Mouse (Mus musculus): Measurements from ENCODE around the gene Il22ra2.
A peak's percentile ranks its signal among the peaks of the same experiment; 100 is the strongest.

The Il22ra2 gene

DNA sequence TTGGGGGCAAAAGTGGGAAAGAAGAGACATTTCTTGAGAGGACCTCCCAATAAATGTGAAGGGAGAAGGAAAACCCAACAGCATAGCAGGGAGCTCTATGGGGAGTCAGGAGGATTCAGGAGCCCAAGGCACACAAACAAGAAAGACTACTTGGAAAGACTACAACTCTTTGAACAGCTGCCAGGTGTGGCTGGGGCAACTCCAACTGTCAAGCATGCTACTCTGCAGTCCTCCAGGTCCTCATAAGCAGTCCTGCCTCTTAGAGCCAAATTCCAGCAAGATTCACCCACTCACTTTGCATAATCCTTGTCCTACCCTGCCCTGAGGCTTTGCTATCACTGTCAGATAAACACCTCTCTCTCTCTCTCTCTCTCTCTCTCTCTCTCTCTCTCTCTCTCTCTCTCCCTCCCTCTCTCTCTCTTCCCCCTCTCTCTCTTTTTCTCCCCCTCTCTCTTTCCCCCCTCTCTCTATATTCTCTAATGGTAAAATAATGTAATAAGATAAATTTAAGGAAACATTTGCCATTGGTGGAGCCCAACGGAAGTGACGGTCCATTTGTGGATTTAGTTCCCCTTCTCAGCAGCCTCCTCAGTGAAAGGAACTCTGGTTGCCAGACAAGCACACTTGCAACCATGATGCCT, at the start of gene Il22ra2:
Gene Il22ra2, plus strand, starts transcription at position 591 of the 641 bp plus-strand sequence.
- no peak for DNase-seq (ENCODE audit: low read depth, low spot score)

DNA sequence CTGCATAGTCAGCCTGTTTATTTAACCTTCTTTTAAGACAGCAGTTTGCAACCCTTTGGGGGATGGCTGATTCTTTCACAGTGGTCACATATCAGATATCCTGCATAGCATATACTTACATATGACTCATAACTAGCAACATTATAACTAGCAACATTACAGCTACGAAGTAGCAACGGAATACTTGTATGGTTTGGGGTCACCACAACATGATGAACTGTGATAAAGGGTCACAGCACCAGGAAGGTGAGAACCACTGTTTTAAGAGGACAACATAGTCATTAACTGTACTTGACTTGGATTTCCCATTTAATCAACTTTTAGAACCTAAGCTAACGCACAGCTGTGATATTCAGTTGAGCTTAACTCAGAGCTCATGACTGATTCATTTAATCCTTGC, 44.2 kb upstream of the Il22ra2 start:
- DNase-seq (ENCODE audit: low read depth, low spot score) = no peak

DNA sequence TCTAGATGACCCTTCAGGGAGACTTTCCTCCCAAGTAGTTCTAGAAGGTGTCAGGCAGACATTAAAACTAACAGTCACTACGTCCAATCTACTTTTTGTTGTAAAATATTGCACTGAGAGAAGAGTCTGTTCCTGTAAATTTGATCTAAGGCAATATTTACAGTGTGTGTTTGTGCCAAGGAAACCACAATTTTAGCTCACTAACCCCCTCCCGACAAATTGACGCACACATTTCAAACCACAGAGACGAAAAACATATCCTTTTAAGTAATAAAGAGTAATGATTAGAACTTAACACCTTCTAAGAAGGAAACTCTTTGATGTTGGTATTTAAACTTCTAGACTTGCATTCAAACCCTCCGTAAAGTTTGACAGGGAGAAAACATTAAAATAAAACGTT, 43.8 kb upstream of the Il22ra2 start:
- no peak for DNase-seq (ENCODE audit: low read depth, low spot score)

DNA sequence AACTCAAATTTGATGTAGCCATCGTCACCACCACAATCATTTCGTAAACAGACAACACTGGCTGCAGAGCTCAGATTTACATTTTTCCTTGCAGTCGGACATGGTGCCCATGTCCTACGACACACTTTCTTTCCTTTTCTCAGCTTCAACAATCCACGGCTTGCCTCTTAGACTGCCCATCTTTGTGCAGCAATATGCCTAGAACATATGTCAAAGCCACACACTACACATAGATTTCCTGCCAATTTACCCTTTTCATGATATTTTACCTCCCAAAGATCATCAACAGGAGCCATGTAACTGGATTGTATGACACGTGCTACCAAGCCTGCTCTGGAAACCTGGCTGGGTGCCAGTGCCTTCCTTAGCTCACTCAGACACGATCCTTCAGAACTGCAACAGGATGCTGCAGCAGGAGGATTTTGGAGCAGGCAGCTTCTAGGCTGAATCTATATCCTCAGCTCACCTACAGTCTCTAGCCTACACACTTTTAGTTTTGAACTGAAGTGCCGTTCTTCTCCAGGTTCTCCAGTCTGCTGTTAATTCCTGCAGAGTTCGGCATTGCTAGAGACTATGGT, 43.3 kb upstream of the Il22ra2 start:
- DNase-seq (ENCODE audit: low read depth, low spot score) = no peak

DNA sequence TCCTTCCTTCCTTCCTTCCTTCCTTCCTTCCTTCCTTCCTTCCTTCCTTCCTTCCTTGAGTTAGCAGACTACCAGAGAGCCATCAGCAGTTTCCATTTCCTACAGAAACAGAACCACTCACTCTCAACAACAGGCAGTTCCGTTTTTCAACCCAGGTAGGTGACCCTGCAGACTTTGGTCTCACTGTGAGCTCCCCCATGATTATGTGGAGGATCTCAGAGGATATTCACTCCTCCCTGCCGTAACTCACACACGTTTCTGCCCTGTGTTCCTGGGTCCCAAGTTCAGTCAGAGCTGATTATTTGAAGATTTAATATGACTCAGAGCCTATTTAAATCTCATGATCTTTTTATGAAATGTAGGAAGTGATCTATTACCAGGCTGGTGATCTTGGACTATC, 41.1 kb upstream of the Il22ra2 start:
- DNase-seq (ENCODE audit: low read depth, low spot score) = no peak

DNA sequence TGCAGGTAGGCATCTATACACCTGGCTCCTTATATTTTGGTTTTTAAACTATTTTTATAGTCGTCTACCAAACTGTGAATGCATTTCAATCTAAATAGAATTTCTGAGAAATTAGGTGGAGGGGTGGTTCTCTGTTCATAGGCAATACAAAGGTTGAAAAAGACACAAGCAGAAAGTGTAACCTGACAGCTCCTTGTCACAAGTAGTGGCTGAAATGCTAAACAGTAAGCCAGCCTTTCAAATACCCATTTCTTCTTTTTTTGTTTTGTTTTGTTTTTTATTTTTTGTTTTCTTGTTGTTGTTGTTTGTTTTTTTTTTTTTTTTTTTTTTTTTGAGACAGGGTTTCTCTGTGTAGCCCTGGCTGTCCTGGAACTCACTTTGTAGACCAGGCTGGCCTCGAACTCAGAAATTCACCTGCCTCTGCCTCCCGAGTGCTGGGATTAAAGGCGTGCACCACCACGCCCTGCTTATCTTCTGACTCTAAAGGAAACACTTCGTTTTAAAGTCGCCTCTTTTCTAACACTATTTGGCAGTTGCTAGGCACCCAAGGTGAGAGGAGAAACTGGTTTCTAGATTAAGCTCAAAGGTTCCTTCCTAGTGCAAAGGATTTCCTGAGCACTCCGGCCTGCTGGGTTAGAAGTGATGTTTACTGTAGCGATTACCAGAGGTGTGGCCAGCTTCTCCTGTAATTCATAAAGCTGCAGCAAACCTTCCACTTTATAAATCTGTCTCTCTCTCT, 39.8 kb upstream of the Il22ra2 start:
- no peak for DNase-seq (ENCODE audit: low read depth, low spot score)

DNA sequence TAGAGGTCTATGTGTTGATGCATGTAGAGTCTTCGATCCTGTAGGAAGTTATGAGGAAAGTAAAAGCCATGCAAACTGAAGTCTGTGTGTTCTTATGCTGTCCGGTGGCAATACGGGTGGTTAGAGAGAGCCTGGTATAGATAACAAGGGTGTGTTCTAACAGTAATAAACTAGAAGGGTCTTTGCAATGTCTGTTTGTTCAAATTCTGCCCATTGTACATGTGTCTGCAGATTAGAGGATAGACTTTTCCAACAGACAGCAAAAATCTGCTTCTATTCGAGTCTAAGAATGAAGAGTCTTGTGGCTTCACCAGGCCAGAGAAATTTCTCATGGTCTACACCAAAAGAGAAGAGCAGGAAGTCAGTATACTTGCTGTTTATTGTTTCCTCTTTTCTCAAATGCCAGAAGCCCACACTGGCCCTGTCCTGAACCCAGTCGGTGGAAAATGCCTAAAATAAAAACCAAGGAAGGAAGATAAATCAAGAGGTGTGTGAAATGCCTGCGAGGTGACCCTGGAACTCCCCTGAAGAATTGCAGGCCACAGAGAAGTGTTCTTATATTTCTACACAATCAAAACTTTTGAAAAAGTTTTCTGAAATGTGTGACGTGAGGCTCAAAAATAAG, 38.9 kb upstream of the Il22ra2 start:
- no peak for DNase-seq (ENCODE audit: low read depth, low spot score)

DNA sequence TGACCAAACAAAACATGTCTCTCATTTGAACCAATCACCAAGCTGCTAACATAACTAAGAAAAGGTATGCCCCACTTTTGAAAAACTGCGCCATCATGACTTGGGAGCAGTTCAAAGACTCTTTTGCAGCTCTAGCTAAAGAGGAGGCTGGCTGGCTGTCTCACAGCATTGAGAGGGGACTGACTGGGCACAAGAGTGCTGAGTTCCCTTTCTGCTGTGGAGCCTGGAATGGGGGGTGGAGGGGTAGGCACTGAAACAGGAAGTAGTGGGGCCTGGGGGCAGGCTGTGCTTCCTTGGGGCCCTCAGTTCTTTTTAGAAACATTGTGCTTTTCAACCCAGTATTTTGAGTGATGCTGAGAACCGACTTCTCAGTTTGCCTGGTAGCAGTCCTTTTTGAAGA, 37.7 kb upstream of the Il22ra2 start:
- DNase-seq (ENCODE audit: low read depth, low spot score) = no peak

DNA sequence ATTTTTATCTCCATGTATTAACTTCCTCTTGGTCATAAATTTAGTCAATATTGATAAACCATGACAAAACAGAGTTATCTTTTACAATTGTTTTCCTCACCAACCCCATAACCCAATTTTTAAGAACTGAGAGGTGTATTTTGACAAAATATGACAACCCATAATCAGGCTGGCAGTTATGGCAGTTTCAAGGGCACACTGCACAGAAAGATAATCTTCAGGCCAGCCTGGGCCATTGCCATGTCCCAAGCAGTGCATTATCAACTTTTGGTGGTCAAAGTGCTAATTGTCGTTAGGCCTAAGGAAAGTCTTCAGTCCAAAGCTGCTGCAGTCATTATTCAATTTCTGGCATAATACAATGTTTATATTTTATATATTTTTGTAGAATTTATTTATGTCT, 37.0 kb upstream of the Il22ra2 start:
- no peak for DNase-seq (ENCODE audit: low read depth, low spot score)

DNA sequence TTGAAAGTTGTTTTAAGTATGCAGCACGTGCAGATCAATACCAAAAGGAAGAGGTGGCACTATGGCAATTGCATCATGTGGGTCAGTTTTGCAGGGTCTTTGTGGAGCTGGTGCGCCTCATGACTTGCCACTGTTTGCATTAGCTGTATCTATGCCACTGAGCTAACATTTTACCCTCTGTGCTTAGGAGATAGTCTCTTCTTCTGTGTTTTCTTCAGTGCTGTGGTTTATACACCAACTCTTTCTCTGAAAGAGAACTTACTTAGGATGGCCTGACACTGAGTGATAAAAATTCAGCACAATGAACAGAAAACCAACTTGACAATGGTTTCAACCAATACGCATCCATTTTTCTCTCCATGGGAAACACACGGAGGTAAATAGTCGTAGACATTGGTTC, 35.9 kb upstream of the Il22ra2 start:
- no peak for DNase-seq (ENCODE audit: low read depth, low spot score)

DNA sequence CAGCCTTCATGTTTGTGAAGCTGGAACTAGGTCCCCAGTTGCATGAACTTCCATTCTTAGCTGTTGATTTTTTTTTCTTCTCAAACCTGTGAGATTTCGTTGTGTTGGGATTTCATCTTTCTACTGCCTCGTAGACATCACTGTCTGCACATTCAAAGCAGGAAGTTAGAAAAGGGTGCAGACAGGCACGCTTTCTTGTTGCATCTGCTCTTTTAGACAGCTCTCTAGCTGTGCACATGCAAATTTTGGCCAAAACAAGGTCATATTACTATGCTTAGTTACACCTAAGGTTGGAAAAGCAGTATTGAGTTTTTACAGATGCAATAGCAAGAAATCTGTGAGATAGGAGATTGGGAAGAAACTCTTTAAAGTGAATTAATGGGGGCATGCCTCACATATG, 34.5 kb upstream of the Il22ra2 start:
- DNase-seq (ENCODE audit: low read depth, low spot score) = no peak

DNA sequence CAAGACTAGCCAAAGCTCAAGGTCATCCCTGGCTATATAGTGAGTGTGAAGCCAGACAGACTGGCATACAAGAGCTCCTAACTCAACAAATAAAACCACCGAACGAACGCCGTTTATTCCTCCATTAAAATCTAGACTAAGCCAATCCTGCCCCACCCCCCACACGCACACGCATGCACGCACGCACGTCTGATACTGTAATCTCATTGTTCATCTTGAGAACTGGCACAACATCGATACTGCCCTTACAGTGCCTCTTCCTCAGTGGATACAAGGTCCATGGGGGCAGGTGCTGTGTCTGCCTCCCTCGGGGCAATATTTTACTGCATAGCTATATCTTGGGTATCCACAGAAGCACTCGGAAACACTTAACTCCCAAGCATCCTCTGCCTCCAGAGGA, 32.2 kb upstream of the Il22ra2 start:
- no peak for DNase-seq (ENCODE audit: low read depth, low spot score)

DNA sequence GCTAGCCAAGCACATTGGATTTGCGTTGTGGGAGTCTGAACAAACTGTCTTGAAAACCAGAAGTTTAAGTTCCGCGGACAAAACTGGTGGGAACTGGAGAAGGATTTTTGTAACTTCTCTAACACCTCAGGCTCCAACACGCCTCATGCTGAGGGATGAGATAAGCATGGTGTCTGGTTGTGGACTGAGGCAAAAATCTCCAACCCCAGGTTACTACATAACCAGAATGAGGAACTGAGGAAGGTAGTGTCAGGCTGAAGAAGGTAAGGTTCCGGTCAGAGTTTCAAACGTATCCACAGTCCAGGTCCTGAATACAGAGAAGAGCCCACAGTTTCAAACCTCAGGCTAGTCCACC, 30.5 kb upstream of the Il22ra2 start:
- DNase-seq (ENCODE audit: low read depth, low spot score) = no peak

DNA sequence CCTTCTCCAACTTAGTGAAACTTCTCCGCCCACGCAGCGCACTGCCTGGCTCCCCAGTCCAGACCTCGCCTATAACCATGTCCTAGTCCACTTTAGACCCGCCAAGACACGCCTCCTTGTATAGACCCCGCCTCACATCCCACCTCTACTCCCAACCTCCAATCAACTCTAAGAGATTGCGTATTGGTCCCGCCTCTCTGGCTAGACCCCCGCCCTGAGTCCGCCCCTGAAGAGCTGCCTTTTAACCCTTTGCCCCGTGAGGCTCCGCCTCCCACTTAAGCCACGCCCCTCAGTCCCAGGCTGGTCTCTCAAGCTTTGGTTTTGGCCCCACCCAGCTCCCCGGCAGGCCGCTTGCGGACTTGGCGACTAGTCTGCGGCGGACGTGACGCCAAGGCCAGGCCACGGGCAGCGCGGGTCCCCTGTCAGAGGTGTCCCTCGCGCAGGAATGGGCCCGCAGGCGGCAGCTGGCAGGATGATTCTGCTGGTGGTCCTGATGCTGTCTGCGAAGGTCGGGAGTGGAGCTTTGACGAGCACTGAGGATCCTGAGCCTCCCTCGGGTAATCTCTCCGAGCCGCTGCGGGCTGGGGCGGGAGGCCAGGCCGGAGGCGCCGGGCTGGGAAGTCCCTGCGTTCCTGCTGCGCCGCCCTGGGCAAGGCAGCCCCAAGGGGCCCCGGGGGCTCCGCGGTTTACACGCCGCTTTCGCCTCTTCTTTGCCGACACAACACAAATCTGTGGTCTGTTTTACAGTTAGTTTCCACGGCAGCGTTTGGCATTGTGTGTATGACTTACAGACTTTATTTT, 30.0 kb upstream of the Il22ra2 start, which contains the start of gene Ifngr1:
Gene Ifngr1, plus strand, starts transcription at position 309 of the 801 bp plus-strand sequence.
- peak; percentile 95 for DNase-seq (ENCODE audit: low read depth, low spot score)

DNA sequence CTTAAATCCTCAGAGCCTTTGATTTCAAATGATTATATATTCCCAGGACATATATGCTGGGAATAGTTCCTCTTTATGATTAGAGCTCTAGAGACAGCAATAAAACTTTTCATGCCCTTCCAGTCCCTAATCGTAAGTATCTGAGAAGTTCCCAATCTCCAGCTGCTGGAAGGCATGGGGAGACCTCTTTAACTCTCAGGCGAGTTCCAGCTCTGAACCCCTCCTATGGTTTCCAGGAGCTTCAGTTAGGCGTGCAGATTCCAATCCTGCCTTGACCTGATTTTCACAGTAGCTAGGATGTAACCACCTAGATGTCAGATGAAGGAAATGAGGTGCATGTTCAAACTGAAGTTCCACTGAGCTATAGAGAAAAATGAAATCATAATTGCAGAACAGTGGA, 29.2 kb upstream of the Il22ra2 start:
- DNase-seq (ENCODE audit: low read depth, low spot score) = no peak

DNA sequence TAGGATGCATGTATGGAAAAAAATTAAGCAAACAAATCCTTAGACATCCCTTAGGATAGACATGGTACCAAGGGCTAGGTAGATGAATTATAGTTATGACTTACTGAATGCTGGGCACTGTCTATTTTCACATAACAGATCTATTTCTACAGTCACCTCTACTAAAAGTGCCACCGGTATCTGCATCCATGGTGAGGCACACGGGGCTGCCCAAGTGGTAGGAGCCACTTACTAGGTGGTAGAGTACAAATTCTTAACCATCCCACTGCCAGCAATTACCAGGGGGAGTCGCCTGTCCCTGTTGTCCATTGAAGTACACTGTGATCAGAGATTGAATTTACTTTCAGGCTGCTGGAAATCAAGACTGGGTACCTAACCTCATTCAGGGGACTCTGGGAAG, 28.5 kb upstream of the Il22ra2 start:
- DNase-seq (ENCODE audit: low read depth, low spot score) = no peak

DNA sequence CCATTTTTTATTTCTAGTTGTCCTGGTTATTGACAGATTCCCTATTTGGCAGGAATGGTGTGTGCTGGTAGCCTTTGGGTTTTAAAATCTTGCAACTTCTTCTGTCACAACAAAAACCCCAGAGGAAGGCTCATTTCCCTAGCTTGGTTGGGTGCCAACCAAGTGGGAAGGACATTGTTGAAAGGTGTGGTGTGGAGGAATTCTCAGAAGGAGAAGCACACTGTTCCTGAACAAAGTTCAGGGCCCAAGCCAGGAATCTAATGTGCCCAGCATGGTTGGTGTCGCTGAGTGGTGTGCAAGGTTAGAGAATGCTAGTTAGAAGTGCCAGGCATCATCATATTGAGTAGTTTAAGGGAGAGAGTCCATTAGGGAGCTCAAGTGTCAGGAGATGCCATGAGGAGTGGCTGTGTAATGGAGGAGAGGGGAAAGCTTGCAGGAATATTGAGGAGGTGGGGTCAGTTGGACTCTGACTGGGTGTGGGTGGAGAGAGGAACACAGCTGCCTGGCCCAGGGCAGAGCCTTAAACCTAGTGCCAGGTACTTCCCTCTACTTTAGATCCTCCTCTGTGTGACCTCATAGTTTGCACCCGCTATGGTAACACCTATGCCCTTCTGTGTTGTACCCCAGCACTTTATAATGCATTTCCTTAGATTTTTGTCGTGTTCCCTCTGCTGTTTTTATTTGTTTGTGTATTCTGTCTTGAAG, 27.4 kb upstream of the Il22ra2 start:
- DNase-seq (ENCODE audit: low read depth, low spot score) = no peak

DNA sequence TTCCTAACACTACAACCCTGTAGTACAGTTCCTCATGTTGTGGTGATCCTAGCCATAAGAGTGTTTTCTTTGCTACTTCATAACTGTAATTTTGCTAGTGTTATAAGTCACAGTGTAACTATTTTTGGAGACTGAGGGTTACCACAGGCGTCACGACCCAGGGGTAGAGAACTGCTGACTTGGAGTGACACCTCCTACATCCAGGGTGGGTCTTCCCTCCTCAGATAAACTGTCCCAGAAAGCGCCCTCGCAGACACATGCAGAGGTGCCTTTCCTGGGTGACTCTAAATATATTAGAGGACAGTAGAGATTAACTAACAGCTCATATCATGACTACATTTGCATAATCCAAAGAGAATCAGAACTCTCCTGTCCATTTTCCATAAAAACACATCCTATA, 24.9 kb upstream of the Il22ra2 start:
- no peak for DNase-seq (ENCODE audit: low read depth, low spot score)

DNA sequence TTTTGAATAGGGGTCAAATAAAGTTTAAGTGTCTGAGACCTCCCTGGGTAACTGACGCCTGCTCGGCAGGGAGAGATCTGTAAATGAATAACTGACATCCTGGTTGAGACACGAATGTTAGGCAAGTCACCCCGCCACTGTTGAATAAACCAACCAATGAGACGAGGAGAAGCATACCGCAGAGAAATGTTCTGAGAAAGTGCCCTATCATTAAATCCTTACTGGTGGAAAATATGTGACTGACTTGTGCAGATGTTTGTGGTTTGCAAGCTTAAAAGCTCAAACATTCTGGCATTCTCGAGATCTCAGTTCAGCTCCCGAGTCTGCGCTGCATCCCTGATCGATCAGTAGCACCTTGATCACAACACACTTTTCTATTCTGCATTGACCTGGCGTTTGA, 23.7 kb upstream of the Il22ra2 start:
- no peak for DNase-seq (ENCODE audit: low read depth, low spot score)

DNA sequence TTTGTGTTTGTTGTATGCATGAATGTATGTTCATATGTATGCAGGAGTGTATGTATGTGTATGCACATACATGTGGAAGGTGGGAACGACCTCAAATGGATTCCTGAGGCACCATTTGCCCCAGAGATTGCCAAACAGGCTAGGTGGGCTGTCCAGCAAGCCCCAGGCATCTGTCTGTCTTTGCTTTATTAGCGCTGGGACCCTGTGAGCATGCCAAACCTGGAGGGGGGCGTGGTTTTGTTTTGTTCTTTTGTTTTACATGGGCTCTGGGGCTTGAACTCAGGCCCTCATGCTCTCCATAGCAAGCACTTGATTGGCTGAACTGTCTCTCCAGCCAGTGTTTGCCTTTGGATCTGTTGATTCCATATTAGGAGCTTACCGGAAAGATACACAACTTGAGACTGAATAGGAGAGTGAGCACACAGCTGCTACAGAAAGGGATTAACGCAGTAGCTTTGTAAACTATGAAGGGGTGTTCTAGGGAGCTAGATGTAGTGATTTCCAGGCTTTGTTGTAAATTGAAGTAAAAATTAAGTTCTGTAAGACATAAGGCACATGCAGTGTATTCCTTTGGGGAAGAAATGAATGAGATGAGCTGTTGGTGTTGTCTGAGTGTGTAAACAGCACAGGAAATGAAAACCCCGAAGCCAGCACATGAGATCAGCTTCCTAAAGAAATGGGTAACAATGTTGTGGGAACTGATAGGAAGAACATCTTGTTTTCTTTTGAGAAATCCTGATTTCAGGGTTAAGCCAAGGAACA, 22.3 kb upstream of the Il22ra2 start:
- DNase-seq (ENCODE audit: low read depth, low spot score) = no peak

DNA sequence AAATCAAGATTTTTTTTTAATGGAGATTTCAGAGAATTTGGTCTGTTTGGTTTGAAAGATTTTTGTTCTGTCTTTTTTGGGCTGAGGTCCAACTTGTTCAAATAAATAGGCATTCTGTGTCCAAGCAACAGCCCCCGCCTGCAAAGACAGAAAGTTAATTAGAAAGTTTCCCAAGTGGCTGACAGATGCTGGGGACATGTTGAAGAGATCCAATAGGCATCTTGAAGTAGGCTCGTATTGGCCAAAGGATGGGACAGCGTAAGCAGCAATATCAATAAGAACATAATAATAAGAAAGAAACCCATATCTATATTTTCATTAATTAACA, 21.7 kb upstream of the Il22ra2 start:
- no peak for DNase-seq (ENCODE audit: low read depth, low spot score)

All from retina, postnatal 7 days (tissue).